Mouse (Mus musculus) layer of hippocampus, postnatal 36 days (tissue): ENCODE data around the gene Homer1. TPM values are rescaled to one million over a fixed set of nuclear protein-coding genes. Genes with fewer than 3 reads are reported as not detected.

Experiments
- DNase-seq, 2 experiments: peaks; one replicate each; pipeline ENCODE4 v3.0.0; 2022
- total RNA-seq, 2 experiments: library from RNA; stranded (reverse); gene quantifications; 2 replicates each; pipeline ENCODE4 v1.2.3; 2021

The Homer1 gene
- total RNA-seq, 2 experiments from 2014 or later: 201 to 229 TPM

GRCm38 (mm10) chr13:93401947-93402346, 102.5 kb downstream of the Homer1 start:
- DNase-seq: no peak

GRCm38 (mm10) chr13:93406855-93407254, 107.4 kb downstream of the Homer1 start:
- DNase-seq: no peak

- no peak for DNase-seq
Measured at GRCm38 (mm10) chr13:93410343-93410742, 110.9 kb downstream of the Homer1 start.

- DNase-seq: no peak
Measured at GRCm38 (mm10) chr13:93415055-93415454, 115.6 kb downstream of the Homer1 start.

GRCm38 (mm10) chr13:93418292-93418691, 118.9 kb downstream of the Homer1 start:
- no peak for DNase-seq

GRCm38 (mm10) chr13:93419779-93420178, 120.3 kb downstream of the Homer1 start:
- DNase-seq: no peak

GRCm38 (mm10) chr13:93423224-93423623, 123.8 kb downstream of the Homer1 start:
- DNase-seq: no peak

GRCm38 (mm10) chr13:93427920-93428876, 128.8 kb downstream of the Homer1 start:
- DNase-seq: no peak

GRCm38 (mm10) chr13:93429205-93429604, 129.8 kb downstream of the Homer1 start:
- no peak for DNase-seq

- no peak for DNase-seq
Measured at GRCm38 (mm10) chr13:93440167-93440566, 140.7 kb downstream of the Homer1 start.

GRCm38 (mm10) chr13:93453275-93453674, 153.8 kb downstream of the Homer1 start:
- DNase-seq: peak in 1 of 2 experiments; percentile 50

Other genes with a start within 250 kb of the Homer1 start
- gene Cmya5, start 154.9 kb upstream of the Homer1 start, total RNA-seq: 1 to 10 TPM; 2.9 to 3.1 TPM
- 10 to 100 TPM; 25.4 to 28.0 TPM for gene Tent2, start 107.2 kb upstream of the Homer1 start, total RNA-seq
- 10 to 100 TPM; 40.9 to 41.8 TPM for gene Jmy, start 200.2 kb downstream of the Homer1 start, total RNA-seq